Mouse (Mus musculus) bone marrow macrophage, adult 2 months (primary cell): ENCODE data around the gene Mmp21.

Experiments
- CTCF ChIP-seq: IDR thresholded peaks from 2 replicates; pipeline ENCODE4 v1.5.1; 2012; ENCODE audit warnings: low read depth, mild to moderate bottlenecking, low read length, moderate library complexity
- POLR2A ChIP-seq: IDR thresholded peaks from 2 replicates; pipeline ENCODE4 v1.6.1; 2012; ENCODE audit warnings: mild to moderate bottlenecking, low read depth, low read length, borderline replicate concordance

GRCm38 (mm10) chr7:133676002-133676401, 3.9 kb downstream of the Mmp21 start:
- TF ChIP-seq CTCF (no peak; the same call in 1 of the 2 replicates), POLR2A (no peak)
